Mouse (Mus musculus): Measurements from ENCODE around the gene Ahnak. TPM values are rescaled to one million over a fixed set of nuclear protein-coding genes. Genes with fewer than 3 reads are reported as not detected.

Gene Ahnak
- polyA plus RNA-seq (2012; rRNA removed) = 6.9 and 8.0 TPM in 2 replicates

- WGBS = 3% methylated on average over 41 of the region's 42 CpGs
- TF ChIP-seq POLR2A (IDR thresholded peaks at IDR 0.05; ENCODE audit: low read depth, low read length) (no peak; the same call in 1 of the 2 replicates), CTCF (IDR thresholded peaks at IDR 0.05; ENCODE audit: extremely low read depth, insufficient read depth, insufficient read length, insufficient replicate concordance) (no peak)
- peak in 1 of 2 experiments; percentile 45 for DNase-seq (ENCODE audit: low read depth in 1 of 2, low spot score in 2 of 2)
- H3K4me3 ChIP-seq (ENCODE audit: extremely low read depth, insufficient read depth, insufficient read length) = peak within 1 kb of the TSS; percentile 73
- H3K36me3 ChIP-seq (ENCODE audit: control insufficient read depth, insufficient read depth, low read length) = no peaks in the 10 kb centered on the region
- peak within 1 kb of the TSS; percentile 77 for H3K27ac ChIP-seq (ENCODE audit: insufficient read depth, low read length)
- peaks cover 28% of the 10 kb centered on the region for H3K4me1 ChIP-seq (ENCODE audit: control insufficient read depth, insufficient read depth, insufficient read length)
- H3K27me3 ChIP-seq (ENCODE audit: control insufficient read depth, insufficient read depth, low read length) = peaks cover 6% of the 10 kb centered on the region
Observed at GRCm38 (mm10) chr19:8989066-8989566, at the start of gene Ahnak. Gene Ahnak (plus strand): TSS chr19:8989284.

- TF ChIP-seq POLR2A (IDR thresholded peaks at IDR 0.05; ENCODE audit: low read depth, low read length) = no peak
- TF ChIP-seq CTCF (IDR thresholded peaks at IDR 0.05; ENCODE audit: extremely low read depth, insufficient read depth, insufficient read length, insufficient replicate concordance) = no peak
- no peak for DNase-seq (ENCODE audit: low read depth in 1 of 2, low spot score in 2 of 2)
- Histone ChIP-seq H3K27me3 (ENCODE audit: control insufficient read depth, insufficient read depth, low read length) (no peaks in the 10 kb centered on the region), H3K27ac (ENCODE audit: insufficient read depth, low read length) (no peak overlapping the region), H3K4me1 (ENCODE audit: control insufficient read depth, insufficient read depth, insufficient read length) (peaks cover 17% of the 10 kb centered on the region), H3K4me3 (ENCODE audit: extremely low read depth, insufficient read depth, insufficient read length) (no peak overlapping the region), H3K36me3 (ENCODE audit: control insufficient read depth, insufficient read depth, low read length) (peaks cover 30% of the 10 kb centered on the region)
- 88% methylated on average over 15 of the region's 15 CpGs for WGBS
Observed at GRCm38 (mm10) chr19:8940526-8941133, 48.5 kb upstream of the Ahnak start.

GRCm38 (mm10) chr19:8941136-8941514, 48.0 kb upstream of the Ahnak start:
- no peak for TF ChIP-seq POLR2A (IDR thresholded peaks at IDR 0.05; ENCODE audit: low read depth, low read length)
- no peak for TF ChIP-seq CTCF (IDR thresholded peaks at IDR 0.05; ENCODE audit: extremely low read depth, insufficient read depth, insufficient read length, insufficient replicate concordance)
- 59% methylated on average over 10 of the region's 10 CpGs for WGBS
- DNase-seq (ENCODE audit: low read depth in 1 of 2, low spot score in 2 of 2) = no peak
- H3K36me3 ChIP-seq (ENCODE audit: control insufficient read depth, insufficient read depth, low read length) = peaks cover 31% of the 10 kb centered on the region
- H3K4me3 ChIP-seq (ENCODE audit: extremely low read depth, insufficient read depth, insufficient read length) = peak overlapping the region; percentile 36; the same call in 1 of the 2 replicates
- H3K4me1 ChIP-seq (ENCODE audit: control insufficient read depth, insufficient read depth, insufficient read length) = peaks cover 17% of the 10 kb centered on the region
- H3K27me3 ChIP-seq (ENCODE audit: control insufficient read depth, insufficient read depth, low read length) = no peaks in the 10 kb centered on the region
- H3K27ac ChIP-seq (ENCODE audit: insufficient read depth, low read length) = peak overlapping the region; percentile 65

GRCm38 (mm10) chr19:8941515-8942217, 47.4 kb upstream of the Ahnak start, which contains the start of gene Mta2:
Gene Mta2 (plus strand): TSS chr19:8941875.
- Histone ChIP-seq H3K4me3 (ENCODE audit: extremely low read depth, insufficient read depth, insufficient read length) (peak within 1 kb of the TSS; percentile 93), H3K27ac (ENCODE audit: insufficient read depth, low read length) (peak within 1 kb of the TSS; percentile 99), H3K36me3 (ENCODE audit: control insufficient read depth, insufficient read depth, low read length) (peaks cover 30% of the 10 kb centered on the region), H3K4me1 (ENCODE audit: control insufficient read depth, insufficient read depth, insufficient read length) (peaks cover 17% of the 10 kb centered on the region), H3K27me3 (ENCODE audit: control insufficient read depth, insufficient read depth, low read length) (no peaks in the 10 kb centered on the region)
- peak; percentile 95 to 97 for DNase-seq (ENCODE audit: low read depth in 1 of 2, low spot score in 2 of 2)
- TF ChIP-seq CTCF (IDR thresholded peaks at IDR 0.05; ENCODE audit: extremely low read depth, insufficient read depth, insufficient read length, insufficient replicate concordance) (no peak), POLR2A (IDR thresholded peaks at IDR 0.05; ENCODE audit: low read depth, low read length) (peak; percentile 89)
- under 1% methylated on average over 64 of the region's 64 CpGs for WGBS

- H3K4me3 ChIP-seq (ENCODE audit: extremely low read depth, insufficient read depth, insufficient read length) = peak overlapping the region; percentile 93
- no peaks in the 10 kb centered on the region for H3K27me3 ChIP-seq (ENCODE audit: control insufficient read depth, insufficient read depth, low read length)
- TF ChIP-seq POLR2A (IDR thresholded peaks at IDR 0.05; ENCODE audit: low read depth, low read length) = peak; percentile 20; the same call in 1 of the 2 replicates
- TF ChIP-seq CTCF (IDR thresholded peaks at IDR 0.05; ENCODE audit: extremely low read depth, insufficient read depth, insufficient read length, insufficient replicate concordance) = no peak
- peak in 1 of 2 experiments; percentile 54 for DNase-seq (ENCODE audit: low read depth in 1 of 2, low spot score in 2 of 2)
- H3K36me3 ChIP-seq (ENCODE audit: control insufficient read depth, insufficient read depth, low read length) = peaks cover 32% of the 10 kb centered on the region
- peaks cover 17% of the 10 kb centered on the region for H3K4me1 ChIP-seq (ENCODE audit: control insufficient read depth, insufficient read depth, insufficient read length)
- H3K27ac ChIP-seq (ENCODE audit: insufficient read depth, low read length) = peak overlapping the region; percentile 99
- WGBS = under 1% methylated on average over 46 of the region's 46 CpGs
Observed at GRCm38 (mm10) chr19:8942276-8942964, 46.7 kb upstream of the Ahnak start.

- Histone ChIP-seq H3K27ac (ENCODE audit: insufficient read depth, low read length) (no peak overlapping the region), H3K4me1 (ENCODE audit: control insufficient read depth, insufficient read depth, insufficient read length) (peaks cover 17% of the 10 kb centered on the region), H3K4me3 (ENCODE audit: extremely low read depth, insufficient read depth, insufficient read length) (peak overlapping the region; percentile 93), H3K27me3 (ENCODE audit: control insufficient read depth, insufficient read depth, low read length) (no peaks in the 10 kb centered on the region), H3K36me3 (ENCODE audit: control insufficient read depth, insufficient read depth, low read length) (peaks cover 36% of the 10 kb centered on the region)
- DNase-seq (ENCODE audit: low read depth in 1 of 2, low spot score in 2 of 2) = no peak
- no peak for TF ChIP-seq CTCF (IDR thresholded peaks at IDR 0.05; ENCODE audit: extremely low read depth, insufficient read depth, insufficient read length, insufficient replicate concordance)
- WGBS = 35% methylated on average over 2 of the region's 2 CpGs
Observed at GRCm38 (mm10) chr19:8943047-8943446, 46.0 kb upstream of the Ahnak start.
